In the genomic region with DNA sequence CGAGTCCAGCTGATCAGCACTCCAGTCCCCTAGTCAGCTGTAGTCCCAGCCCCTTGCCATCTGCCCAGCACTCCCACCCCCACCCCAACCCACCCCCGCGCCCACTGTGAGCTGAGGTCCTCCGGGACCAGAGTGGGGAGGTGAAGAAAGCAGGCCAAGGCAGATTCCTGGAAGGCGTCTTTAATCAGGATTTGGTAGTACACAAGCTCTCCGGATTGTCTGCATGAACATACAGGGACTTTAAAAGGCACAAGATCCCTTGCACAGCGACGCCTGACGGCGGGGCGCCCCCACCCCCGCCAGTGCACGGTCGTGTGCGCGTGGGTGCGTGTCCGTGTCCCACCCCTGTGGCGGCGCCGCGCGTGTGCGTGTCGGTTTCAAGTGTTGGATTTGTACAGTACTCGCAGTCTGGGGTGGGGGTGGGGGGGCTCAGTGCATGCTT, we compare ENCODE assay signal across 8 mouse cellular contexts. TPM values are rescaled to one million over a fixed set of nuclear protein-coding genes. Genes with fewer than 3 reads are reported as not detected.
DNase-seq lines count a peak whose midpoint lies in the region; ATAC-seq and TF ChIP-seq lines count a peak whose summit lies in the region.
"Had no signal": no experiment of that assay in that cellular context is flagged by ENCODE, and none has a peak within 500 bp of the region (broad histone marks: within the 10 kb centered on the region; RNA-seq: fewer than 3 reads in every experiment).

No protein-coding gene starts in this region.

- no peak for DNase-seq in lung, postnatal 14 days
- DNase-seq in forebrain, postnatal 0 days: peak; percentile 50
- DNase-seq in right cerebral cortex, postnatal 10 days (ENCODE audit: low spot score in 2 of 2): no peak
- DNase-seq in layer of hippocampus, postnatal 10 days (ENCODE audit: low spot score in 2 of 2): no peak

- no peaks in the 10 kb centered on the region for H3K9me3 ChIP-seq in lung, embryonic 16.5 days (ENCODE audit: control insufficient read depth, low read length)
- no peaks in the 10 kb centered on the region for H3K9me3 ChIP-seq in forebrain, postnatal 0 days (ENCODE audit: low read length)
- no peaks in the 10 kb centered on the region for H3K9me3 ChIP-seq in liver, embryonic 12.5 days (replicated peaks)
- H3K9me3 ChIP-seq in stomach, embryonic 16.5 days (replicated peaks; ENCODE audit: control insufficient read depth, low read length): no peaks in the 10 kb centered on the region

- TF ChIP-seq CTCF in forebrain, postnatal 0 days (IDR thresholded peaks at IDR 0.05; ENCODE audit: low read depth): peak; percentile 56

- no peaks in the 10 kb centered on the region for H3K36me3 ChIP-seq in lung, embryonic 16.5 days (ENCODE audit: control insufficient read depth, insufficient read depth, low read length)
- H3K36me3 ChIP-seq in forebrain, postnatal 0 days (ENCODE audit: insufficient read depth): peaks cover 12% of the 10 kb centered on the region
- no peaks in the 10 kb centered on the region for H3K36me3 ChIP-seq in liver, embryonic 12.5 days
- no peaks in the 10 kb centered on the region for H3K36me3 ChIP-seq in stomach, embryonic 16.5 days (ENCODE audit: control insufficient read depth, insufficient read depth, low read length)

- under 1% methylated on average over 26 of the region's 26 CpGs for WGBS in lung, embryonic 16.5 days
- 2% methylated on average over 26 of the region's 26 CpGs for WGBS in forebrain, postnatal 0 days
- WGBS in liver, embryonic 12.5 days (ENCODE audit: insufficient replicate concordance): 5% methylated on average over 26 of the region's 26 CpGs
- 2% methylated on average over 26 of the region's 26 CpGs for WGBS in stomach, embryonic 16.5 days

- H3K27me3 ChIP-seq in lung, embryonic 16.5 days (ENCODE audit: control insufficient read depth, insufficient read depth, low read depth, low read length): peaks cover 45% of the 10 kb centered on the region
- no peaks in the 10 kb centered on the region for H3K27me3 ChIP-seq in forebrain, postnatal 0 days (ENCODE audit: insufficient read depth, low read length)
- H3K27me3 ChIP-seq in liver, embryonic 12.5 days (replicated peaks): peaks cover 87% of the 10 kb centered on the region
- H3K27me3 ChIP-seq in stomach, embryonic 16.5 days (ENCODE audit: control insufficient read depth, insufficient read depth, low read length): peaks cover 38% of the 10 kb centered on the region

- peak overlapping the region; percentile 76 for H3K4me2 ChIP-seq in lung, embryonic 16.5 days (ENCODE audit: low read depth, low read length)
- peak overlapping the region; percentile 58 for H3K4me2 ChIP-seq in forebrain, postnatal 0 days (ENCODE audit: low read depth)
- peak overlapping the region; percentile 60 for H3K4me2 ChIP-seq in liver, embryonic 12.5 days
- peak overlapping the region; percentile 68 for H3K4me2 ChIP-seq in stomach, embryonic 16.5 days (ENCODE audit: low read depth, low read length)

- peak overlapping the region; percentile 5; the same call in 1 of the 2 replicates for H3K9ac ChIP-seq in lung, embryonic 16.5 days (ENCODE audit: low read length)
- H3K9ac ChIP-seq in forebrain, postnatal 0 days: peak overlapping the region; percentile 2
- H3K9ac ChIP-seq in liver, embryonic 12.5 days: no peak overlapping the region
- 0 out of 2 replicates have a peak overlapping the region, but pooled peaks have one; percentile 44 for H3K9ac ChIP-seq in stomach, embryonic 16.5 days (ENCODE audit: low read length)

- H3K4me3 ChIP-seq in lung, embryonic 16.5 days (ENCODE audit: low read length): peak overlapping the region; percentile 49
- peak overlapping the region; percentile 29 for H3K4me3 ChIP-seq in forebrain, postnatal 0 days (ENCODE audit: low read depth, low read length)
- peak overlapping the region; percentile 27 for H3K4me3 ChIP-seq in liver, embryonic 12.5 days
- H3K4me3 ChIP-seq in stomach, embryonic 16.5 days (replicated peaks; ENCODE audit: low read length): peak overlapping the region; percentile 42
- H3K4me3 ChIP-seq: erythroblast, embryonic 14.5 days had no signal

- no peak overlapping the region for H3K27ac ChIP-seq in lung, embryonic 16.5 days (ENCODE audit: low read length)
- H3K27ac ChIP-seq in forebrain, postnatal 0 days (ENCODE audit: low read depth, low read length): no peak overlapping the region
- H3K27ac ChIP-seq in liver, embryonic 12.5 days: no peak overlapping the region
- no peak overlapping the region for H3K27ac ChIP-seq in stomach, embryonic 16.5 days (ENCODE audit: low read length)

- ATAC-seq in lung, embryonic 16.5 days (ENCODE audit: low read depth): no peak
- ATAC-seq in forebrain, postnatal 0 days: peak; percentile 69
- no peak for ATAC-seq in liver, embryonic 12.5 days
- ATAC-seq in stomach, embryonic 16.5 days (ENCODE audit: insufficient read depth, low FRiP score): no peak

- peaks cover 18% of the 10 kb centered on the region for H3K4me1 ChIP-seq in lung, embryonic 16.5 days (replicated peaks; ENCODE audit: control insufficient read depth, insufficient read depth, low read length)
- peaks cover 5% of the 10 kb centered on the region; the same call in 1 of the 2 replicates for H3K4me1 ChIP-seq in forebrain, postnatal 0 days (ENCODE audit: insufficient read depth)
- H3K4me1 ChIP-seq in liver, embryonic 12.5 days: peaks cover 16% of the 10 kb centered on the region
- peaks cover 19% of the 10 kb centered on the region for H3K4me1 ChIP-seq in stomach, embryonic 16.5 days (ENCODE audit: control insufficient read depth, insufficient read depth, low read length)

RNA-seq across cellular contexts. Expression of gene Slc22a7, which starts 15.7 kb away (rescaled TPM):
- 0.28 TPM in 1 of 2 replicates, not detected in the other for polyA plus RNA-seq in lung, embryonic 16.5 days (2015; fragmentation: Nextera tagmentation; extraction: Ambion mirVana)
- 0.24 TPM in 1 of 2 replicates, not detected in the other for total RNA-seq in forebrain, postnatal 0 days (2014; rRNA removed)
- 0.11 and 0.13 TPM in 2 replicates for polyA plus RNA-seq in forebrain, postnatal 0 days (2015; fragmentation: Nextera tagmentation; extraction: Ambion mirVana)
- polyA plus RNA-seq in liver, embryonic 12.5 days (2016; fragmentation: Nextera tagmentation; extraction: Ambion mirVana): not detected in 2 replicates
- not detected in 2 replicates for polyA plus RNA-seq in stomach, embryonic 16.5 days (2015; fragmentation: Nextera tagmentation; extraction: Ambion mirVana)
- under 1 TPM; 0.48 to 0.76 TPM for total RNA-seq in layer of hippocampus, postnatal 10 days (2021)
- polyA plus RNA-seq: erythroblast, embryonic 14.5 days had no signal

RNA-seq across cellular contexts. Expression of gene Crip3, which starts 25.3 kb away (rescaled TPM):
- polyA plus RNA-seq in lung, embryonic 16.5 days (2015; fragmentation: Nextera tagmentation; extraction: Ambion mirVana): 3.3 and 8.2 TPM in 2 replicates
- total RNA-seq in forebrain, postnatal 0 days (2014; rRNA removed): 0.52 and 1.1 TPM in 2 replicates
- 2.8 and 4.3 TPM in 2 replicates for polyA plus RNA-seq in forebrain, postnatal 0 days (2015; fragmentation: Nextera tagmentation; extraction: Ambion mirVana)
- polyA plus RNA-seq in liver, embryonic 12.5 days (2016; fragmentation: Nextera tagmentation; extraction: Ambion mirVana): 0.25 TPM in 1 of 2 replicates, not detected in the other
- 1.5 and 1.8 TPM in 2 replicates for polyA plus RNA-seq in stomach, embryonic 16.5 days (2015; fragmentation: Nextera tagmentation; extraction: Ambion mirVana)
- total RNA-seq in layer of hippocampus, postnatal 10 days (2021): 1 to 10 TPM; 3.0 to 4.4 TPM
- polyA plus RNA-seq: erythroblast, embryonic 14.5 days had no signal

RNA-seq across cellular contexts. Expression of gene Ttbk1, which starts 33.5 kb away (rescaled TPM):
- 0.03 and 0.05 TPM in 2 replicates for polyA plus RNA-seq in lung, embryonic 16.5 days (2015; fragmentation: Nextera tagmentation; extraction: Ambion mirVana)
- total RNA-seq in forebrain, postnatal 0 days (2014; rRNA removed): 32.3 and 36.5 TPM in 2 replicates
- polyA plus RNA-seq in forebrain, postnatal 0 days (2015; fragmentation: Nextera tagmentation; extraction: Ambion mirVana): 4.2 and 5.6 TPM in 2 replicates
- polyA plus RNA-seq in liver, embryonic 12.5 days (2016; fragmentation: Nextera tagmentation; extraction: Ambion mirVana): 0.02 and 0.11 TPM in 2 replicates
- polyA plus RNA-seq in stomach, embryonic 16.5 days (2015; fragmentation: Nextera tagmentation; extraction: Ambion mirVana): 0.12 and 0.19 TPM in 2 replicates
- 100 to 1,000 TPM; 106 to 107 TPM for total RNA-seq in layer of hippocampus, postnatal 10 days (2021)

RNA-seq across cellular contexts. Expression of gene Dnph1, which starts 42.5 kb away (rescaled TPM):
- 33.4 and 37.2 TPM in 2 replicates for polyA plus RNA-seq in lung, embryonic 16.5 days (2015; fragmentation: Nextera tagmentation; extraction: Ambion mirVana)
- total RNA-seq in forebrain, postnatal 0 days (2014; rRNA removed): 5.9 and 6.1 TPM in 2 replicates
- 14.9 and 16.1 TPM in 2 replicates for polyA plus RNA-seq in forebrain, postnatal 0 days (2015; fragmentation: Nextera tagmentation; extraction: Ambion mirVana)
- polyA plus RNA-seq in liver, embryonic 12.5 days (2016; fragmentation: Nextera tagmentation; extraction: Ambion mirVana): 38.5 and 39.3 TPM in 2 replicates
- polyA plus RNA-seq in stomach, embryonic 16.5 days (2015; fragmentation: Nextera tagmentation; extraction: Ambion mirVana): 40.4 and 45.3 TPM in 2 replicates
- total RNA-seq in layer of hippocampus, postnatal 10 days (2021): 1 to 10 TPM; 6.0 to 7.6 TPM
